Mouse (Mus musculus): Measurements from ENCODE around the gene Serpinf2. TPM values are rescaled to one million over a fixed set of nuclear protein-coding genes. Genes with fewer than 3 reads are reported as not detected.

The Serpinf2 gene
- polyA plus RNA-seq, 1 experiment from 2014 or later = 631 TPM

DNA sequence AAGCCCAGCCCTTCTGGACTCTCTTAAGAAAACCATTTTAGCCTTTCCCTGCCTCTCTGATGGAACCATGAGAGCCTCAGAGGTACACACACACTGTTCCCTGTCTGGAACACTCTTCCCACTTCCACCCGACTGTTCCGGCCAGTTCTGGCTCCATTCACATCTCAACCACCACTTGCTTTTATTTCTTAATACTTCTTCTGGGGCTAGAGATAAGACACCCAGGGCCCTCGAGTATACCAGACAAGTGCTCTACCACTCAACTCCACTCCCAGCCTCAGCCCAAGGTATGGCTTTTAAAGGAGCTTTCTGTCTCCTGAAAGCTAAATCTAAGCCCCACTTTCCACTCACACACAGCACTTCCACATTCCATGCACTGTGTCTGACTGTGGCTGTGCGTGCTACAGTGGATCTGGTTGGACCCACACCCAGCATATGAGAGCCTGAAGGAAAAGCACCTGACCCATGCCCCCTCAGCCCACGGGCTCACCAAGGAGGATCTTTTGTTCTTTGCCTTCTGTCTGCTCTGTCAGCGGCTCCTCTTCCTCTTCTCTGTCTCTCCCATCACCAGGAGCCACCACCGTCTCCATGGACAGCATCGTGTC, 11.0 kb upstream of the Serpinf2 start:
- Histone ChIP-seq H3K4me3 (replicated peaks) (peak overlapping the region; percentile 58), H3K9me3 (replicated peaks) (no peaks in the 10 kb centered on the region), H3K9ac (peak overlapping the region; percentile 75), H3K27me3 (no peaks in the 10 kb centered on the region), H3K4me1 (replicated peaks) (peaks cover 83% of the 10 kb centered on the region), H3K36me3 (replicated peaks) (peaks cover 63% of the 10 kb centered on the region), H3K27ac (replicated peaks) (peak overlapping the region; percentile 98), H3K4me2 (peak overlapping the region; percentile 98)
- 27% methylated on average over 8 of the region's 8 CpGs for WGBS (ENCODE audit: insufficient replicate concordance)
- peak; percentile 78 for ATAC-seq (ENCODE audit: insufficient read depth)

DNA sequence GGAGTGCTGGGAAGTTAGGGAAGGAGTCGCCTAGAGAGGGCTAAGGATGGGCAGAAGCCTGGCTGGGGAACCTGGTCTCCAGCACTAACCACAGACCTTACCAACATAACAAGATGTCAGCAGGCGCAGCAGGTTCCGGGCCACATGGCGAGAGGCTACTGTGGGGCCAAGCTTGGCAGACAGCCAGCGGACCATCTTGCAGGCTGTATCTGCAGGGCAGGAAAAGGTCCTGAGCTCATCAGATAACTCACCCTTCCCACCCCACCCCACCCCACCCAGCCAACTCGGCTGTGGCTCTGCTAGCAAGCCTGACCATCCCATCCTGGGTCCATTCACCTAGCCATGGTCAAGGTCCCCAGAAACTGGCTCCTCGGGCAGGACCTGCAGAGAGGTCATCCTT, 10.3 kb upstream of the Serpinf2 start:
- 26% methylated on average over 7 of the region's 7 CpGs for WGBS (ENCODE audit: insufficient replicate concordance)
- H3K9me3 ChIP-seq (replicated peaks) = no peaks in the 10 kb centered on the region
- peak overlapping the region; percentile 98 for H3K4me2 ChIP-seq
- peak overlapping the region; percentile 98 for H3K27ac ChIP-seq (replicated peaks)
- peaks cover 79% of the 10 kb centered on the region for H3K4me1 ChIP-seq (replicated peaks)
- H3K9ac ChIP-seq = peak overlapping the region; percentile 75
- peak overlapping the region; percentile 58 for H3K4me3 ChIP-seq (replicated peaks)
- no peaks in the 10 kb centered on the region for H3K27me3 ChIP-seq
- peaks cover 70% of the 10 kb centered on the region for H3K36me3 ChIP-seq (replicated peaks)
- peak; percentile 78 for ATAC-seq (ENCODE audit: insufficient read depth)

GRCm38 (mm10) chr11:75448575-75448974, 9.2 kb upstream of the Serpinf2 start:
- Histone ChIP-seq H3K4me3 (replicated peaks) (peak overlapping the region; percentile 58), H3K27ac (replicated peaks) (peak overlapping the region; percentile 98), H3K9ac (peak overlapping the region; percentile 75), H3K4me2 (peak overlapping the region; percentile 98), H3K27me3 (no peaks in the 10 kb centered on the region), H3K9me3 (replicated peaks) (no peaks in the 10 kb centered on the region), H3K36me3 (replicated peaks) (peaks cover 81% of the 10 kb centered on the region), H3K4me1 (replicated peaks) (peaks cover 78% of the 10 kb centered on the region)
- WGBS (ENCODE audit: insufficient replicate concordance) = 39% methylated on average over 3 of the region's 3 CpGs
- no peak for ATAC-seq (ENCODE audit: insufficient read depth)

- Histone ChIP-seq H3K4me2 (no peak overlapping the region), H3K36me3 (replicated peaks) (peaks cover 88% of the 10 kb centered on the region), H3K27ac (replicated peaks) (peak overlapping the region; percentile 78), H3K9ac (no peak overlapping the region; the same call in 1 of the 2 replicates), H3K4me3 (replicated peaks) (no peak overlapping the region), H3K4me1 (replicated peaks) (peaks cover 46% of the 10 kb centered on the region), H3K9me3 (replicated peaks) (no peaks in the 10 kb centered on the region), H3K27me3 (no peaks in the 10 kb centered on the region)
- 85% methylated on average over 8 of the region's 8 CpGs for WGBS (ENCODE audit: insufficient replicate concordance)
- peak; percentile 73 for ATAC-seq (ENCODE audit: insufficient read depth)
These were observed 4.3 kb upstream of the Serpinf2 start for GRCm38 (mm10) chr11:75443711-75444110.

- peaks cover 68% of the 10 kb centered on the region for H3K36me3 ChIP-seq (replicated peaks)
- no peaks in the 10 kb centered on the region for H3K27me3 ChIP-seq
- peaks cover 29% of the 10 kb centered on the region for H3K4me1 ChIP-seq (replicated peaks)
- no peak overlapping the region for H3K4me3 ChIP-seq (replicated peaks)
- H3K9me3 ChIP-seq (replicated peaks) = no peaks in the 10 kb centered on the region
- 89% methylated on average over 16 of the region's 16 CpGs for WGBS (ENCODE audit: insufficient replicate concordance)
- H3K4me2 ChIP-seq = no peak overlapping the region
- no peak overlapping the region for H3K9ac ChIP-seq
- no peak overlapping the region; the same call in 1 of the 2 replicates for H3K27ac ChIP-seq (replicated peaks)
- ATAC-seq (ENCODE audit: insufficient read depth) = no peak
These were observed 2.2 kb upstream of the Serpinf2 start for GRCm38 (mm10) chr11:75441601-75442000.

DNA sequence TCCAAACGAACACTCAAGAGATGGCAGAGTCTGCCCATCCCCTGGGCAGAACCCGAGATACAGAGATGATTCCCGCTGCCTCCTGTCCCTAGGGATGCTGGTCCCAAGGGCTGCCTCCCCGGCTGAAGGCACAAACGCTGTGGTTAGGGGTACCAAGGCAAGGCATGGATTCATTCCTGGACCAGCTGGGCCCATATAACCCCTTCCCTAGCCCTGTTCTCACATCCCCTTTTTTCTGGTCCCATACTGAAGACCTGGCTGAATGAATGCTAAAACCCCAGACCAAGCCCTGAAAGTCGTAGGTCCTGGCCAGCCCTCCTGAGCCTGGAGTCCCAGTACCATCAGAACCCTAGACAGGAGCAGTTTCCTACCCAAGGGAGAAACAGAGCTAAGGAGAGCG, 1.6 kb upstream of the Serpinf2 start:
- peaks cover 34% of the 10 kb centered on the region for H3K4me1 ChIP-seq (replicated peaks)
- H3K4me2 ChIP-seq = no peak overlapping the region
- no peak overlapping the region for H3K9ac ChIP-seq
- H3K27ac ChIP-seq (replicated peaks) = no peak overlapping the region; the same call in 1 of the 2 replicates
- no peak overlapping the region for H3K4me3 ChIP-seq (replicated peaks)
- 81% methylated on average over 7 of the region's 7 CpGs for WGBS (ENCODE audit: insufficient replicate concordance)
- H3K36me3 ChIP-seq (replicated peaks) = peaks cover 69% of the 10 kb centered on the region
- no peaks in the 10 kb centered on the region for H3K9me3 ChIP-seq (replicated peaks)
- ATAC-seq (ENCODE audit: insufficient read depth) = no peak
- no peaks in the 10 kb centered on the region for H3K27me3 ChIP-seq

GRCm38 (mm10) chr11:75439951-75440350, 560 bp upstream of the Serpinf2 start:
- Histone ChIP-seq H3K4me3 (replicated peaks) (no peak overlapping the region), H3K27ac (replicated peaks) (peak overlapping the region; percentile 70), H3K9me3 (replicated peaks) (no peaks in the 10 kb centered on the region), H3K4me2 (no peak overlapping the region), H3K27me3 (no peaks in the 10 kb centered on the region), H3K9ac (no peak overlapping the region), H3K4me1 (replicated peaks) (peaks cover 34% of the 10 kb centered on the region), H3K36me3 (replicated peaks) (peaks cover 67% of the 10 kb centered on the region)
- 64% methylated on average over 3 of the region's 3 CpGs for WGBS (ENCODE audit: insufficient replicate concordance)
- no peak for ATAC-seq (ENCODE audit: insufficient read depth)

GRCm38 (mm10) chr11:75438804-75439203, 587 bp downstream of the Serpinf2 start:
- ATAC-seq (ENCODE audit: insufficient read depth) = 0 out of 2 replicates have a peak, but pooled peaks have one; percentile 3
- H3K9me3 ChIP-seq (replicated peaks) = 0 out of 2 replicates have a peak, but pooled peaks cover 4% of the 10 kb centered on the region
- 73% methylated on average over 3 of the region's 3 CpGs for WGBS (ENCODE audit: insufficient replicate concordance)
- peak overlapping the region; percentile 10; the same call in 1 of the 2 replicates for H3K4me2 ChIP-seq
- peaks cover 65% of the 10 kb centered on the region for H3K36me3 ChIP-seq (replicated peaks)
- H3K4me3 ChIP-seq (replicated peaks) = peak overlapping the region; percentile 43
- H3K27me3 ChIP-seq = no peaks in the 10 kb centered on the region
- peaks cover 22% of the 10 kb centered on the region for H3K4me1 ChIP-seq (replicated peaks)
- peak overlapping the region; percentile 35 for H3K9ac ChIP-seq
- peak overlapping the region; percentile 74 for H3K27ac ChIP-seq (replicated peaks)

- ATAC-seq (ENCODE audit: insufficient read depth) = no peak
- Histone ChIP-seq H3K4me3 (replicated peaks) (peak overlapping the region; percentile 43), H3K36me3 (replicated peaks) (peaks cover 64% of the 10 kb centered on the region)
These were observed 1.2 kb downstream of the Serpinf2 start for GRCm38 (mm10) chr11:75438194-75438593.

DNA sequence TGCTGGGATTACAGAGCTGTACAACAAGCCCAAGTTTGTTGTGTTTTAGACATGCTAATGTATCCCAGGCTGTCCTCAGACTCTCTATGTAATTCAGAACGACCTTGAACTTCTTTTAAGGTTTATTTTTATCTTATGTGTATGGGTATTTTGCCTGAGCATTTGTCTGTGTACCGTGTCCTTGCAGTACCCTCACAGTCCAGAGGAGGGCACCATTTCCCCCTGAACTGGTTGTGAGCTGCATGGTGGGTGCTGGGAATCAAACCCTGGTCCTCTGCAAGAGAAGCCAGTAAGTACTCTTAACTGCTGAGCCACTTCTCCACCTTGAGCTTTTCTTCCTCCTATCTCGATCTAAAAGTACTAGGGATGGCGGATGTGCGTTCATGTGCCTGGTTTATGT, 5.3 kb downstream of the Serpinf2 start:
- no peak overlapping the region for H3K4me2 ChIP-seq
- peaks cover 9% of the 10 kb centered on the region for H3K4me1 ChIP-seq (replicated peaks)
- no peaks in the 10 kb centered on the region for H3K27me3 ChIP-seq
- H3K4me3 ChIP-seq (replicated peaks) = no peak overlapping the region
- WGBS (ENCODE audit: insufficient replicate concordance) = 86% methylated on average over 5 of the region's 5 CpGs
- no peak overlapping the region for H3K9ac ChIP-seq
- peaks cover 53% of the 10 kb centered on the region for H3K36me3 ChIP-seq (replicated peaks)
- no peak for ATAC-seq (ENCODE audit: insufficient read depth)
- H3K27ac ChIP-seq (replicated peaks) = no peak overlapping the region
- H3K9me3 ChIP-seq (replicated peaks) = 0 out of 2 replicates have a peak, but pooled peaks cover 4% of the 10 kb centered on the region

More at GRCm38 (mm10) chr11:75438194-75438593, 1.2 kb downstream of the Serpinf2 start:
- H3K9ac ChIP-seq = 0 out of 2 replicates have a peak overlapping the region, but pooled peaks have one; percentile 15
- peak overlapping the region; percentile 27; the same call in 1 of the 2 replicates for H3K4me2 ChIP-seq
- H3K9me3 ChIP-seq (replicated peaks) = 0 out of 2 replicates have a peak, but pooled peaks cover 4% of the 10 kb centered on the region
- peak overlapping the region; percentile 74 for H3K27ac ChIP-seq (replicated peaks)
- H3K27me3 ChIP-seq = no peaks in the 10 kb centered on the region
- H3K4me1 ChIP-seq (replicated peaks) = peaks cover 22% of the 10 kb centered on the region
- WGBS (ENCODE audit: insufficient replicate concordance) = 67% methylated on average over 13 of the region's 13 CpGs

DNA sequence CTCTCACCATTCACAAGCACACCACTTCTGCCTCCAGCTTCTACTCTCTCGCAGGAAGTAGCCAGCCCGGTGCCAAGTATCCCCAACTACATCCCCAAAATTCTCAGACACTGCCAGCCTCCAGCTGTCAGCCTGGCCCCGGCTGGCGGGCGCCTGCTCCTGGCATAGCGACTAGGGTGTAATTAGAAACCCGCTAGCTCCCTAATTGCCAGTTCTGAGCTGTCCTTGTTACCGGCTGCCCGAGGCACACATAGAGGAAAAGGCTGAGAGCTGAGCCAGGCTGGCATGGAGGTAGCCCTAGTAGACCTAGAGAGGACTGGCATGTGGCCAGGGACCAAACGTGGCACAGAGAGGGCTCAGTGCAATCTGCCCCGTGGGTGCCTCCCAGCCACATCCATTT, 8.1 kb downstream of the Serpinf2 start:
- 78% methylated on average over 11 of the region's 11 CpGs for WGBS (ENCODE audit: insufficient replicate concordance)
- H3K4me3 ChIP-seq (replicated peaks) = no peak overlapping the region
- H3K36me3 ChIP-seq (replicated peaks) = peaks cover 49% of the 10 kb centered on the region
- no peaks in the 10 kb centered on the region for H3K27me3 ChIP-seq
- no peak overlapping the region for H3K27ac ChIP-seq (replicated peaks)
- H3K4me1 ChIP-seq (replicated peaks) = peaks cover 10% of the 10 kb centered on the region
- H3K4me2 ChIP-seq = no peak overlapping the region
- H3K9me3 ChIP-seq (replicated peaks) = 0 out of 2 replicates have a peak, but pooled peaks cover 4% of the 10 kb centered on the region
- ATAC-seq (ENCODE audit: insufficient read depth) = no peak
- H3K9ac ChIP-seq = no peak overlapping the region

Measured in liver, embryonic 15.5 days (tissue).